Comparison of ENCODE assay signal across 9 mouse cellular contexts in the genomic region with DNA sequence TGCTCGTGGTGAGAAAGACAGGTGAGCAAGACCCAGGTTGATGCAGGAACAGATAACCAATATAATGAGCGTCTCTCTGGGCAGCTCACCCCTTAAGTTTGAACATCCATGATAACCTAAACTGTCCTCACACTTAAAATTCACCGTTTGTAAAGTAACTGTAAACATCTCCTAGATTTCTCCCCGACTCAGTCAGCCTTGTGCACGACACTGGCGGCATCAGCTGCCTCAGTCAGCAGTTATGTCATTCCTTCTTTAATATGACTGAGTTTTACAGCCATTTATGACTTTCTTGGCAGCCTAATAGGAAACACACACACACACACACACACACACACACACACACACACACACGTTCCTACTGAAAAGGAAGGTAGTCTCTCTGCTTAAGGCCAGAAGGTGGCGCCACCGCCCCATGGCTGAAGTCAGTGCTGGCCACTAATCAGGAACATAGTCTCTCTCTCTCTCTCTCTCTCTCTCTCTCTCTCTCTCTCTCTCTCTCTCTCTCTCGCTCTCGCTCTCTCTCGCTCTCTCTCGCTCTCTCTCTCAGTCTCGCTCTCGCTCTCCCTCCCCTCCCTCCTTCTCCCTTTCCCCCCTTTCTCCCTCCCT.
DNase-seq lines count a peak whose midpoint lies in the region; ATAC-seq and TF ChIP-seq lines count a peak whose summit lies in the region.
"Had no signal": no experiment of that assay in that cellular context is flagged by ENCODE, and none has a peak within 500 bp of the region (broad histone marks: within the 10 kb centered on the region; RNA-seq: fewer than 3 reads in every experiment).

No protein-coding gene starts in this region.

- WGBS in forebrain, embryonic 10.5 days = 44% methylated on average over 9 of the region's 15 CpGs

- peak; percentile 77 for DNase-seq in MEL (ENCODE audit: low read depth, low spot score)
- DNase-seq in forebrain, embryonic 10.5 days (ENCODE audit: extremely low spot score, low spot score) = peak; percentile 75
- DNase-seq in heart, postnatal 4 days = peak; percentile 79
- peak; percentile 55 for DNase-seq in layer of hippocampus, adult 9-11 months
- peak; percentile 73 for DNase-seq in lung, postnatal 36 days
- DNase-seq in right cerebral cortex, adult 18-20 months = peak; percentile 59

- TF ChIP-seq POLR2A in MEL (IDR thresholded peaks at IDR 0.05; ENCODE audit: control insufficient read depth in 1 of 2, insufficient read depth in 1 of 2, low read depth in 1 of 2, low read length in 2 of 2, poor library complexity in 1 of 2) = no peak
- no peak for TF ChIP-seq POLR2A in bone marrow macrophage, adult 2 months (IDR thresholded peaks at IDR 0.05; ENCODE audit: borderline replicate concordance, low read depth, low read length)

- no peaks in the 10 kb centered on the region for H3K27me3 ChIP-seq in MEL (ENCODE audit: control insufficient read depth in 1 of 2, insufficient read depth in 2 of 2, low read length in 2 of 2)
- peaks cover 59% of the 10 kb centered on the region for H3K27me3 ChIP-seq in forebrain, embryonic 10.5 days (ENCODE audit: poor library complexity, severe bottlenecking)

- H3K79me2 ChIP-seq in MEL (ENCODE audit: control insufficient read depth, insufficient read depth, low read length, poor library complexity) = no peaks in the 10 kb centered on the region

- no peak overlapping the region for H3K4me3 ChIP-seq in MEL (ENCODE audit: control insufficient read depth in 1 of 2, insufficient read depth in 1 of 2, low read depth in 2 of 2, low read length in 2 of 2)
- H3K4me3 ChIP-seq in bone marrow macrophage, adult 2 months (ENCODE audit: insufficient read depth, low read length) = no peak overlapping the region
- no peak overlapping the region; the same call in 1 of the 2 replicates for H3K4me3 ChIP-seq in forebrain, embryonic 10.5 days

- no peaks in the 10 kb centered on the region for H3K36me3 ChIP-seq in MEL (ENCODE audit: control insufficient read depth in 1 of 2, insufficient read depth in 2 of 2, low read length in 2 of 2)
- H3K36me3 ChIP-seq in forebrain, embryonic 10.5 days (replicated peaks) = no peaks in the 10 kb centered on the region

- peaks cover 3 to 4% of the 10 kb centered on the region in 2 experiments; a peak in 2 of 4 replicates for H3K4me1 ChIP-seq in MEL (ENCODE audit: control insufficient read depth in 1 of 2, insufficient read depth in 2 of 2, low read length in 2 of 2)
- H3K4me1 ChIP-seq in bone marrow macrophage, adult 2 months (ENCODE audit: control insufficient read depth, insufficient read depth, low read length) = no peaks in the 10 kb centered on the region
- H3K4me1 ChIP-seq in forebrain, embryonic 10.5 days = no peaks in the 10 kb centered on the region; the same call in 1 of the 2 replicates

- TF ChIP-seq RAD21 in MEL (IDR thresholded peaks at IDR 0.05; ENCODE audit: low read depth, low read length) = peak; percentile 83

- TF ChIP-seq EP300 in MEL (IDR thresholded peaks at IDR 0.05; ENCODE audit: low read depth in 1 of 2, low read length in 2 of 2) = no peak

- H3K27ac ChIP-seq in MEL (ENCODE audit: control insufficient read depth, low read depth, low read length) = no peak overlapping the region
- no peak overlapping the region for H3K27ac ChIP-seq in bone marrow macrophage, adult 2 months (ENCODE audit: insufficient read depth, low read depth, low read length)
- no peak overlapping the region for H3K27ac ChIP-seq in forebrain, embryonic 10.5 days
- H3K27ac ChIP-seq: macrophage had no signal

- peak; percentile 40 to 93 (median 76) for TF ChIP-seq CTCF in MEL (IDR thresholded peaks at IDR 0.05 in 2 of 3, conservative IDR thresholded peaks at IDR 0.05 in 1 of 3; ENCODE audit: control insufficient read depth in 1 of 3, insufficient read depth in 1 of 3, low read depth in 2 of 3, low read length in 3 of 3, poor library complexity in 1 of 3, severe bottlenecking in 1 of 3)
- peak; percentile 51 for TF ChIP-seq CTCF in bone marrow macrophage, adult 2 months (IDR thresholded peaks at IDR 0.05; ENCODE audit: low read depth, low read length)

- no peaks in the 10 kb centered on the region for H3K9me3 ChIP-seq in MEL (replicated peaks; ENCODE audit: insufficient read depth, low read length)
- H3K9me3 ChIP-seq in forebrain, embryonic 10.5 days = no peaks in the 10 kb centered on the region

- no peak overlapping the region for H3K9ac ChIP-seq in MEL (ENCODE audit: control insufficient read depth, low read depth, low read length, poor library complexity, severe bottlenecking)

- no peak for ATAC-seq in erythroblast, adult 5-6 weeks (replicated peaks; ENCODE audit: low FRiP score, poor library complexity, severe bottlenecking)

TF ChIP-seq in MEL, 35 proteins besides CTCF, POLR2A, EP300 and RAD21:
- no peak for TF ChIP-seq GATA1 (IDR thresholded peaks at IDR 0.05; ENCODE audit: low read depth, low read length)
- TF ChIP-seq ZC3H11A (IDR thresholded peaks at IDR 0.05; ENCODE audit: low read depth, low read length) = peak; percentile 67
- no peak for TF ChIP-seq TAL1 (IDR thresholded peaks at IDR 0.05; ENCODE audit: low read length)
- no peak for TF ChIP-seq ETS1 (IDR thresholded peaks at IDR 0.05; ENCODE audit: low read depth, low read length)
- peak; percentile 82 for TF ChIP-seq SMC3 (IDR thresholded peaks at IDR 0.05; ENCODE audit: low read depth, low read length)
- no peak for TF ChIP-seq POLR2AphosphoS5 (IDR thresholded peaks at IDR 0.05; ENCODE audit: borderline replicate concordance, low read depth, low read length)
- peak; percentile 98 for TF ChIP-seq JUND (IDR thresholded peaks at IDR 0.05; ENCODE audit: low read depth, low read length)
